Mouse (Mus musculus): ENCODE results near the gene Dnajc17. TPM values are rescaled to one million over a fixed set of nuclear protein-coding genes. Genes with fewer than 3 reads are reported as not detected.
A peak's percentile ranks its signal among the peaks of the same experiment; 100 is the strongest.

Gene Dnajc17
- polyA plus RNA-seq, 1 experiment from 2014 or later: 12.6 TPM

DNA sequence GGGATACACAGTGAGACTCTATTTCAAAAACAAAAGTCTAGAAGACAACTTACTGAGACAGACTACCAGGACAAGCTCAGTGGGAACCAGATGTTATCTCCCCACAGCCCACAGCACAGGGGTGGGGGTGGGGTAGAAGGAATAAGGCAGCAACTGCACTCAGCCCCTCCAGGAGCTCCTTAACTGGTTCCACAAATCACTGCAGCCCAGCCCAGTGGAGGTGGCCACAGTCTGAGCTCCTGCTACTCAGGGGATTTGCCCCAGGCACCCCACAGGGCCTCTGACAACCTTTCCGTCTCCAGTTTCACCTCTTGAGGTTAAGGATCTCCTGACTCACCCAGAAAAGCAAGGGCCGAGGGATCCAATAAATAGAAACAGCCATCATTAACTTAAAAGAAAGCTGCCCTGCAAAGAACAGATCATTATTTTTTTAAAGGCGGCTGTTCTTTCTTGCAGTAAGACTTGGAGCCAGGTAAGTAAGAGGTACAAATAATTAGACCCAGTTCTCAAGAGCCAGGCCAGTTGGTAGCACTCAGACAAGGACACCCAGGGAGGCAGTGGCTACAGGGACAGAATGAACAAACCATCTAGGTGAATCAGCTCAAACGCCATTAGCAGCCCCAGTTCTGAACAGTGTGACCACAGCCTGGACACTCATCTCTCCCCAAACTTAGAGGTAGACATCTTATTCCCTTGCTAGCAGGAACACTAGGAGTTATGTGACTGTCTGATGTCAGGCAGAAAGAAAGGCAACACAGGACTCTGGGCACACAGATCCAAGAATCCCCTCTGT is 12.1 kb downstream of the Dnajc17 start:
- Histone ChIP-seq H3K9ac (0 out of 2 replicates have a peak overlapping the region, but pooled peaks have one; percentile 11), H3K4me3 (no peak overlapping the region), H3K9me3 (replicated peaks) (no peaks in the 10 kb centered on the region), H3K4me2 (no peak overlapping the region), H3K27me3 (replicated peaks) (no peaks in the 10 kb centered on the region), H3K4me1 (replicated peaks) (peaks cover 8% of the 10 kb centered on the region; the same call in 1 of the 2 replicates), H3K27ac (ENCODE audit: poor library complexity, severe bottlenecking) (no peak overlapping the region), H3K36me3 (no peaks in the 10 kb centered on the region)
- no peak for ATAC-seq (ENCODE audit: insufficient number of reproducible peaks, low FRiP score)
- WGBS: 35% methylated on average over 4 of the region's 4 CpGs

DNA sequence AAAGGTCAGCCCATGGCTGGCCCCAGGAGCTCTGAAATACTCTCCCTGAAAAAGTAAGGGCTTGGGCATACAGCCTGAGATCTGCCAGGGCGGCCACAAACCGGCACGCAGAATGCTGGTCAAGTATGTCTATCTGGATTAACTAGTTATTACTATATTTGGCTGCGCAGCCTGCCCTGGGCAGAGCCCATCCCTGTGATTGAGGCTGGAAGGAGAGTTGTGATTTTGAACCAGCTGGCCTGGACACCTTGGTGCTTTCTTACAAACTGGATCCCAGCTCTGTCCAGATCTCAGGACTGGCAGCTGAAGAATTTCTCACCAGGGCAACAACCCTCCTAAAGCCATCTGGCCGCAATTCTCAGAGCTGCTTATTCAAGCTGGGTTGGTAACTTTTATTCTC is 14.5 kb downstream of the Dnajc17 start:
- H3K4me2 ChIP-seq: no peak overlapping the region
- no peak overlapping the region for H3K4me3 ChIP-seq

DNA sequence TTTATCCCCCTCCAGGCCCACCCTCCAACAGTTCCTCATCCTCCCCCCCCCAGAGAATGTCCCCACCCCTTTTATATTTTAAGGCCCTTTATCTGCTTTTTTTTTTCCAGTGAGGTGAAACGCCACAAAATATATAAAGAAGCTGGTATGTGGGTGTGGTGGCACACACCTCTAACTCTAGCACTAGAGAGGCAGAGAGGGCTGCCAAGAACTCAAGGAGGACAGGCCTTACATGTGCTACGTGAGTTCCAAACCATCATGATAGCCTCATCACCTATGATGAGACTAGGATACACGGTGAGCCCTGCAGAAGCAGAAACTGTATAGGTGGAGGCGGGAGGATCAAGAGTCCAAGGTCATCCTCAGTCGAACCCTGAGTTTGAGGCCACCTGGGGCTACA is 17.6 kb downstream of the Dnajc17 start:
- Histone ChIP-seq H3K9me3 (replicated peaks) (no peaks in the 10 kb centered on the region), H3K9ac (no peak overlapping the region), H3K4me2 (no peak overlapping the region), H3K4me3 (no peak overlapping the region), H3K4me1 (replicated peaks) (0 out of 2 replicates have a peak, but pooled peaks cover 7% of the 10 kb centered on the region), H3K36me3 (no peaks in the 10 kb centered on the region), H3K27ac (ENCODE audit: poor library complexity, severe bottlenecking) (no peak overlapping the region), H3K27me3 (replicated peaks) (no peaks in the 10 kb centered on the region)
- no peak for ATAC-seq (ENCODE audit: insufficient number of reproducible peaks, low FRiP score)
- WGBS: 76% methylated on average over 5 of the region's 5 CpGs

More for the DNA sequence above, 14.5 kb downstream of the Dnajc17 start:
- WGBS: 78% methylated on average over 5 of the region's 5 CpGs
- Histone ChIP-seq H3K36me3 (no peaks in the 10 kb centered on the region), H3K4me1 (replicated peaks) (peaks cover 9% of the 10 kb centered on the region; the same call in 1 of the 2 replicates), H3K27me3 (replicated peaks) (no peaks in the 10 kb centered on the region), H3K9ac (0 out of 2 replicates have a peak overlapping the region, but pooled peaks have one; percentile 2), H3K9me3 (replicated peaks) (no peaks in the 10 kb centered on the region), H3K27ac (ENCODE audit: poor library complexity, severe bottlenecking) (no peak overlapping the region)
- no peak for ATAC-seq (ENCODE audit: insufficient number of reproducible peaks, low FRiP score)

DNA sequence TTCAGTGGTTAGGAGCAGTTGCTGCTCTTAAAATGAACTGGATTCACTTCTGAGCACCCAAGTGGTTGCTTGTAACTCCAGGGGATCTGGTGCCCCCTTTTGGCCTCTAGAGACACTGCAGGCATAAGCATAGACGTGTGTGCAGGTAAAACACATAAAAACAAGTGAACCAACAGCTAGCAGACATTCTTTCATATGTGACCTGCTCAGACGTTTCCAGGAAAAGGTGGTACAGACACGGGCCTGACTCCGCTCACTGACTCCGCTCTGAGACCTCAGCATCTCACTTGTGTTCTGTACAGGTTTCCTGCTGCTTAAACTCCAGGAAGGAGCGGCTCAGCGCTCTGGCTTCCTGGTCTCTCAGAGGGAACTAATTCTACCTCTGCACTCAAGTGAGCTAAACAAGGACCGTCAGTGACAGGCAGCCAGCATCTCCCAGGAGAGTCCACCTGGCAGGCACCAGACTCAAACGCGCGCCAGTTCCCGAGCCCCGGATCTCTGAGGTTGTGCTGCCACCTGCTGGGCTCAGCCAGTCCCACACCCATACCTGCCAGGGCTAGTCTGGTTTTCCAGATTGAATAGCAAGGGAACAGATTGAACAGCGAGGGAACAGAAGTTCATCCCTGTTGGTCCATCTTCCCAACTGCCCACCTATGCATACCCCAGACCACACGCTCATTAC is 19.4 kb downstream of the Dnajc17 start:
- Histone ChIP-seq H3K9me3 (replicated peaks) (no peaks in the 10 kb centered on the region), H3K9ac (no peak overlapping the region), H3K4me2 (peak overlapping the region; percentile 76), H3K4me1 (replicated peaks) (0 out of 2 replicates have a peak, but pooled peaks cover 4% of the 10 kb centered on the region), H3K27me3 (replicated peaks) (no peaks in the 10 kb centered on the region), H3K36me3 (peaks cover 11% of the 10 kb centered on the region), H3K27ac (ENCODE audit: poor library complexity, severe bottlenecking) (no peak overlapping the region), H3K4me3 (peak overlapping the region; percentile 41)
- peak; percentile 87 for ATAC-seq (ENCODE audit: insufficient number of reproducible peaks, low FRiP score)
- WGBS: 8% methylated on average over 15 of the region's 15 CpGs

GRCm38 (mm10) chr2:119182914-119183313 is 25.7 kb downstream of the Dnajc17 start:
- Histone ChIP-seq H3K4me2 (no peak overlapping the region), H3K27me3 (replicated peaks) (no peaks in the 10 kb centered on the region), H3K36me3 (peaks cover 51% of the 10 kb centered on the region), H3K9me3 (replicated peaks) (no peaks in the 10 kb centered on the region), H3K27ac (ENCODE audit: poor library complexity, severe bottlenecking) (no peak overlapping the region), H3K4me3 (no peak overlapping the region), H3K4me1 (replicated peaks) (no peaks in the 10 kb centered on the region), H3K9ac (no peak overlapping the region)
- no peak for ATAC-seq (ENCODE audit: insufficient number of reproducible peaks, low FRiP score)
- WGBS: 86% methylated on average over 7 of the region's 7 CpGs

- no peak overlapping the region for H3K4me2 ChIP-seq
- ATAC-seq (ENCODE audit: insufficient number of reproducible peaks, low FRiP score): no peak
- 83% methylated on average over 5 of the region's 5 CpGs for WGBS
- no peak overlapping the region for H3K9ac ChIP-seq
- H3K4me3 ChIP-seq: no peak overlapping the region
- no peak overlapping the region for H3K27ac ChIP-seq (ENCODE audit: poor library complexity, severe bottlenecking)
- H3K27me3 ChIP-seq (replicated peaks): peaks cover 13% of the 10 kb centered on the region
- peaks cover 27% of the 10 kb centered on the region for H3K4me1 ChIP-seq (replicated peaks)
- H3K36me3 ChIP-seq: peaks cover 35% of the 10 kb centered on the region
- H3K9me3 ChIP-seq (replicated peaks): no peaks in the 10 kb centered on the region
These were observed 31.1 kb downstream of the Dnajc17 start for GRCm38 (mm10) chr2:119177384-119177939.

- Histone ChIP-seq H3K4me2 (no peak overlapping the region), H3K9me3 (replicated peaks) (no peaks in the 10 kb centered on the region), H3K27me3 (replicated peaks) (peaks cover 13% of the 10 kb centered on the region), H3K36me3 (peaks cover 35% of the 10 kb centered on the region), H3K4me3 (no peak overlapping the region), H3K9ac (no peak overlapping the region), H3K27ac (ENCODE audit: poor library complexity, severe bottlenecking) (no peak overlapping the region), H3K4me1 (replicated peaks) (peaks cover 34% of the 10 kb centered on the region)
- 53% methylated on average over 3 of the region's 3 CpGs for WGBS
- no peak for ATAC-seq (ENCODE audit: insufficient number of reproducible peaks, low FRiP score)
These were observed 31.8 kb downstream of the Dnajc17 start for GRCm38 (mm10) chr2:119176761-119177160.

DNA sequence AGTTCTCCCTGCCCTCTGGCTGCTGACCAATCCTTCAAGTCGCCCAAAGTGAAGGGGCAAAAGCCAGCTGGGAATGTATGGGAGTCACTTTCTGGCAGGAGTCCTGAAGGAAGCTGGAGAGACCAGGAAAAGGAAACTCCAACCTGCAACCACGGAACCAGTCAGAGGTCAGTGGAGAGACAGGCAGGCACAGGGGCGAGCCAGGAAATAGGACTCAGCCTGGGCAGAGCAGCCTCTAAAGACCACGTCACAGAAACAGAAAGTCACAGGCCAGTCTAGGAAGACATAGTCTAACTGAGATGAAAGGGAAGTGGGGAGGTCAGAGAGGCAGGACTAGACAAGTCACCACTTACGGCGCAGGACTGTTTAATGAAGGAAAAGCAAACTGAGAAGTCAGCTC is 33.0 kb downstream of the Dnajc17 start:
- Histone ChIP-seq H3K4me2 (no peak overlapping the region), H3K4me3 (no peak overlapping the region)
- WGBS: 60% methylated on average over 6 of the region's 6 CpGs

DNA sequence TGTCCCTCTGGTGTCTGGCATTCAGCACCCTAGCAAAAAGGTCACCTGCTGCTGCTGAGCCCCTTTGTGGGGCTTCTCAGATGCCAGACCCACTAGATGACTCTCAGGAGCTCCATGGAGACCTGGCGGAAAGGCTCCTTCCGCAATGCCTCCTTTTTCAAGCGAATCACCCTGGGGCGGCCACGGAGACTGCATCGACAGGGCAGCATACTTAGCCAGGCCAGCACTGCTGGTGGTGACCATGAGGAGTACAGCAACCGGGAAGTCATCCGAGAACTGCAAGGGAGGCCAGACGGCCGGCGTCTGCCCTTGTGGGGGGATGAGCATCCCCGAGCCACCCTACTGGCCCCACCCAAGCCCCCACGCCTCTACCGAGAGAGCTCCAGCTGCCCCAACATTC is 33.7 kb downstream of the Dnajc17 start:
- no peak overlapping the region for H3K4me2 ChIP-seq
- ATAC-seq (ENCODE audit: insufficient number of reproducible peaks, low FRiP score): no peak
- peaks cover 25% of the 10 kb centered on the region; the same call in 1 of the 2 replicates for H3K36me3 ChIP-seq
- H3K27ac ChIP-seq (ENCODE audit: poor library complexity, severe bottlenecking): no peak overlapping the region
- WGBS: 56% methylated on average over 14 of the region's 14 CpGs
- no peak overlapping the region for H3K4me3 ChIP-seq
- no peaks in the 10 kb centered on the region for H3K9me3 ChIP-seq (replicated peaks)
- H3K4me1 ChIP-seq (replicated peaks): peaks cover 35% of the 10 kb centered on the region
- peaks cover 13% of the 10 kb centered on the region for H3K27me3 ChIP-seq (replicated peaks)
- H3K9ac ChIP-seq: 0 out of 2 replicates have a peak overlapping the region, but pooled peaks have one; percentile 20

More for the DNA sequence above, 33.0 kb downstream of the Dnajc17 start:
- Histone ChIP-seq H3K27me3 (replicated peaks) (peaks cover 13% of the 10 kb centered on the region), H3K9me3 (replicated peaks) (no peaks in the 10 kb centered on the region), H3K9ac (no peak overlapping the region), H3K36me3 (peaks cover 33% of the 10 kb centered on the region), H3K27ac (ENCODE audit: poor library complexity, severe bottlenecking) (no peak overlapping the region), H3K4me1 (replicated peaks) (peaks cover 35% of the 10 kb centered on the region)
- no peak for ATAC-seq (ENCODE audit: insufficient number of reproducible peaks, low FRiP score)

DNA sequence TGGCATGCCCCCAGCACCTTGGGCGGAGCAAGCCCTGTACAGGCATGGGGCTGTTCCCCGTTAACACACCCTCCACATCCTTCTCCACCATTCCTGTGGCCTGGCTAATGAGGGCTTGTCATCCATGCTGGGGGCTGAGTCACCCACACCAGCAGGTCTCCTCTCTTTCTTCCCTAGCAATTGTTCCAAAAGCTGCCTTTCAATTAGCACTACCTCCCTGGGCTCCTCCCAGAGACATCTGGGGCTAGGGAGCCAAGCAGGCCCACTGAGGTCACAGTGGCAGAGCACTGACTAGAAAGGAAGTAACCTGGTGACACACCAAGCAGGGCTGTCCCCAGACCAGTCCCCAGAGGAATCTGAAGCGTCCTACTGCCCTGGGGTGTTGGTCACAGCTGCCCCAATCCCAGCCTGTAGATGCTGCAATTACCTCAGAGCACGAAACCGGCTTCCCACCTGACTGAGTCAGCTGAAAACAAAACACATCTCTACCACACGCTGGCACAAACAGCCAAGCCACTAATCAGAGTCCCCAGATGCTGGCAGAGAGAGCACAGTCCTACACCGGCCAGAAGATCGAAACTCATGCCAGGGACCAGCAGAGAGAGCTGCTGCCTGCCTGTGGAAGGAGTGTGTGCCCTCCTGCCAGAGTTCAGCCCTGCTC is 34.5 kb downstream of the Dnajc17 start, which contains the start of gene Gm14137:
TSS of gene Gm14137 (plus strand) at position 519 of the 661 bp plus-strand sequence.
- Histone ChIP-seq H3K36me3 (peaks cover 18% of the 10 kb centered on the region; the same call in 1 of the 2 replicates), H3K27ac (ENCODE audit: poor library complexity, severe bottlenecking) (peak within 1 kb of the TSS; percentile 71; the same call in 1 of the 2 replicates), H3K4me2 (peak within 1 kb of the TSS; percentile 62), H3K4me1 (replicated peaks) (peaks cover 35% of the 10 kb centered on the region), H3K9me3 (replicated peaks) (no peaks in the 10 kb centered on the region), H3K4me3 (no peak within 1 kb of the TSS), H3K9ac (peak within 1 kb of the TSS; percentile 51; the same call in 1 of the 2 replicates), H3K27me3 (replicated peaks) (peaks cover 20% of the 10 kb centered on the region)
- no peak for ATAC-seq (ENCODE audit: insufficient number of reproducible peaks, low FRiP score)
- WGBS: 57% methylated on average over 8 of the region's 8 CpGs

All from heart, embryonic 12.5 days (tissue).